ENCODE assay signal across 11 mouse cellular contexts in the genomic region with DNA sequence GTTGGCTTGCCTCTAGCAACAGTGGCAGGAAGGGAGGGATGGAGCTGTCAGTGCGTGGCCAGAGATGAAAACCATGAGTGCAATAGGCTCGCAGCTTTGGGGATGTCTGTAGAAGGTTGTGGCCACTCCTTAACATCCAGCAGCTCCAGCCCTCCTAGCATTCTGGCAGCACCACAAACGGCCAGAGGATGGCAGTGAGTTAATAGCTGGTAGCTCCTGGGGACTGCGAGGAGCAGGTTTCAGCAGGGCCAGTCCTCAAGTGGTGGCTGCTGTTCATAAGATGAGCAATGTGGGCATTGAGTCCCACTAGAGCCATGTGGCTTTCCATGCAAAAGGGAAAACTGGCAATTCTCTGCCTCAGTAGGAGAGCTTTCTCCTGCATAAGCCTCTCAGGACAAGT. TPM values are rescaled to one million over a fixed set of nuclear protein-coding genes. Genes with fewer than 3 reads are reported as not detected.
DNase-seq lines count a peak whose midpoint lies in the region; ATAC-seq and TF ChIP-seq lines count a peak whose summit lies in the region.
"Had no signal": no experiment of that assay in that cellular context is flagged by ENCODE, and none has a peak within 500 bp of the region (broad histone marks: within the 10 kb centered on the region; RNA-seq: fewer than 3 reads in every experiment).

No protein-coding gene starts in this region.

- H3K4me1 ChIP-seq in cerebellum, adult 2 months (ENCODE audit: control insufficient read depth, insufficient read depth, low read length), result no peaks in the 10 kb centered on the region
- no peaks in the 10 kb centered on the region for H3K4me1 ChIP-seq in cortical plate, adult 2 months (ENCODE audit: control insufficient read depth, insufficient read depth, low read length)

- intact Hi-C loops in left cerebral cortex, adult 2 months (cut with DNase I), result no loop called here

- TF ChIP-seq CTCF in cerebellum, adult 2 months (IDR thresholded peaks at IDR 0.05; ENCODE audit: borderline replicate concordance, insufficient read depth, low read depth, low read length), result peak; percentile 34; the same call in 1 of the 2 replicates
- peak; percentile 41 for TF ChIP-seq CTCF in left cerebral cortex, adult 2 months (IDR thresholded peaks at IDR 0.05)
- TF ChIP-seq CTCF in cortical plate, adult 2 months (IDR thresholded peaks at IDR 0.05; ENCODE audit: extremely low read depth, insufficient read depth, low read length), result peak; percentile 56

- peak in 1 of 2 experiments; percentile 11 for DNase-seq in cerebellum, adult 2 months
- no peak for DNase-seq in cerebellum, adult 9-11 months
- DNase-seq in left cerebral cortex, adult 2 months (ENCODE audit: extremely low spot score in 1 of 2, low spot score in 2 of 2), result no peak
- no peak for DNase-seq in left cerebral cortex, adult 8-10 months (ENCODE audit: low spot score in 2 of 2)
- DNase-seq in kidney, adult 11 months, result no peak
- no peak for DNase-seq in spleen, postnatal 36 days (ENCODE audit: low spot score in 2 of 2)

- no peak overlapping the region for H3K27ac ChIP-seq in cerebellum, adult 2 months (ENCODE audit: insufficient read depth, low read length)
- no peak overlapping the region for H3K27ac ChIP-seq in left cerebral cortex, adult 2 months
- H3K27ac ChIP-seq in cortical plate, adult 2 months (ENCODE audit: insufficient read depth, low read length), result no peak overlapping the region

- no peaks in the 10 kb centered on the region for H3K27me3 ChIP-seq in cerebellum, adult 2 months (ENCODE audit: control insufficient read depth, insufficient read depth, low read length)

- TF ChIP-seq POLR2A in cerebellum, adult 2 months (IDR thresholded peaks at IDR 0.05; ENCODE audit: borderline replicate concordance, insufficient read depth, low read length), result no peak
- TF ChIP-seq POLR2A in cortical plate, adult 2 months (IDR thresholded peaks at IDR 0.05; ENCODE audit: extremely low read depth, insufficient read depth, low read length), result no peak

- no peak overlapping the region for H3K4me3 ChIP-seq in cerebellum, adult 2 months (replicated peaks; ENCODE audit: insufficient read depth, low read depth, low read length)
- H3K4me3 ChIP-seq in left cerebral cortex, adult 2 months, result no peak overlapping the region
- H3K4me3 ChIP-seq in cortical plate, adult 2 months (ENCODE audit: insufficient read depth, low read length), result no peak overlapping the region

- WGBS in cerebellum, adult 2 months, result 35% methylated on average over 4 of the region's 4 CpGs

- ATAC-seq in hematopoietic stem cell, adult 5-6 weeks (replicated peaks in 1 of 2; ENCODE audit: insufficient read depth in 1 of 2, low FRiP score in 2 of 2, low TSS enrichment in 1 of 2, low read depth in 1 of 2, poor library complexity in 2 of 2, severe bottlenecking in 2 of 2), result peak; percentile 44 to 55

RNA-seq across cellular contexts. Expression of gene Gata5, which starts 24.6 kb away (rescaled TPM):
- polyA plus RNA-seq in cerebellum, adult 2 months (2012; rRNA removed), result not detected in 2 replicates
- not detected for total RNA-seq in left cerebral cortex, adult 2 months (2021)
- not detected for total RNA-seq in left cerebral cortex, adult 8-10 months (2022)
- polyA plus RNA-seq in cortical plate, adult 2 months (2012; rRNA removed), result not detected in 2 replicates
- total RNA-seq in hematopoietic stem cell, adult 5-6 weeks (2017), result not detected in 2 replicates
- total RNA-seq: layer of hippocampus, adult 8-10 months; megakaryocyte progenitor cell, adult 5-6 weeks had no signal
- polyA plus RNA-seq: frontal cortex, adult 2 months had no signal
